Mouse (Mus musculus) urinary bladder, postnatal 25 days (tissue): ENCODE measurements at regions not wholly inside any gene's neighbourhood (a gene's known extent, or its start where the extent isn't known, plus 50 kb on each side); places are given as distances from the start of the nearest gene placed in this dataset.
"Not testable (repeated sequence)": the region's sequence is repeated elsewhere in the genome, so short reads cannot be mapped to it uniquely, and the experiment has no call there.

ENCODE experiments used
- DNase-seq: peaks from one replicate; pipeline ENCODE4 v3.0.0; 2022; ENCODE audit warnings: low spot score

DNA sequence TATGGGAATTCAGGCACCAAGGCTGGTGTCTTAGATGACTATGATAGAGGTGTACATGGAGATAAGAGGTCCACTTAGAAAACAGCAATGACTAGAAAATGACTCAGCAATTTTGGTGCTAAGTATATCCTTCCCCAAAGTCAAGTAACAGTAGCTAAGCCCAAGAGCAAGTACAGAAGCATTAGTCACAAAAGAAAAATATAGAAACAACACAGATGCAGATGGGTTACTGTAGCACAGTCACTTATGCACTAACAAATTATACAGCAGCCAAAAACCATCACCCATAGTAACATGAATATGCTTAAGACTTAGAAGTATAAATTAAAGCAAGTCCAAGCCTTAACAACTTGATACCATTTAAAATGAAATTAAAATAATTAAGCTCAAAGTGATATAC is 378.5 kb upstream of the Meis2 start:
- no peak for DNase-seq

DNA sequence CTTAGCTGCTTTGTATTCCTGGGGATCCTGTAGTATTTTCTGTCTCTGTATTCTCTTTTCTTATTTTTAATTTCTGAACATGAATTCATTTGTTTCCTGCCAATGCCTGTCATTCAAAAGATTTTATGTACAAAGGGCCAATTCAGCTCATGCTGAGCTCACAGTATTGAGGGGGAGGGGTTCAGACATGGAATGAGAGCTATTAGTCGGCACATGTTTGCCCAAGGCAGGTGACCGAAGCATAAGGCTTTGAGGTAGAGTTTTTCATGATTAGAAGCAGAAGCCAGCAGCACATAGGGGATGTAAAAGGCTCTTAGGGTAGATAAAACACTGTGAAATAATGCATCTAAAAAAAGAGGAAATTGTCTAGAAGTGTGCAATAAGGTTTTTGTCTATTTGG is 374.6 kb upstream of the Meis2 start:
- no peak for DNase-seq

DNA sequence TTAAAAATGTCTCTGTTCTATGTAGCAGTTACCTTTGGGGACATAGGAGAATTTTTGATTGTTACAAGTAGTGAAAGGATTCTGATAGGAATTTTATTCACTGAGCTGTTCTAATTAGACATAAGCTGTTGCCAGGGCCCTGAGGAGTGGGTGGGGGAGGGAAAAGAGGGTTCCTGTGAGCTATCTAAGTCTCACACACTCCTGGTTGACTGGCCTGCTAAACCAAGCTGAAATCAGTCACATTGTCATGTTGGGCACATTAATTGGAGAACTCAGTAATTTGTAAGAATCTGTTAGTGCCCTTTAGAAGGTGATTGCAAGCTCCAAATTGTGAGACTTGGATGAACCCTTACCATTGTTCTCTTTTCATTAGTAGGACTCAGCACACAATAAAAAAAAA is 367.8 kb upstream of the Meis2 start:
- no peak for DNase-seq

DNA sequence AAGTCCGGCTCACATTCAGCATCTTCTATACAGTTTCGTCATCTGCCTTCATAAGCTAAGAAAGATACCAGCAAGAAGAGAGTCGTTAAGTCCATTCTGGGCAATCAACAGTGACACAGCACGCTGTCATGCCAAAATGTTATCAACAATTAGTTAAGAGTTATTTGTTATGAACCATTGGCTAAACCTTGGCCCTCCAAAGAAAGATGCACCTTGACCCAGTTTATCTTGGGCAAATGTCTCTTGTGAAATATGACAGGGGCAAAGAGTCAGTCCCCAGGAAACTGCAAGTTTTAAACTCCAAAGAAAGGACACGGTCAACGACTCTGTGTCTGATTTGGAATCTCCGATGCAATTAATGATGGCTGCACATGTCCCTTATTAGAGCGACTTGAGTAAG is 358.5 kb upstream of the Meis2 start:
- no peak for DNase-seq

DNA sequence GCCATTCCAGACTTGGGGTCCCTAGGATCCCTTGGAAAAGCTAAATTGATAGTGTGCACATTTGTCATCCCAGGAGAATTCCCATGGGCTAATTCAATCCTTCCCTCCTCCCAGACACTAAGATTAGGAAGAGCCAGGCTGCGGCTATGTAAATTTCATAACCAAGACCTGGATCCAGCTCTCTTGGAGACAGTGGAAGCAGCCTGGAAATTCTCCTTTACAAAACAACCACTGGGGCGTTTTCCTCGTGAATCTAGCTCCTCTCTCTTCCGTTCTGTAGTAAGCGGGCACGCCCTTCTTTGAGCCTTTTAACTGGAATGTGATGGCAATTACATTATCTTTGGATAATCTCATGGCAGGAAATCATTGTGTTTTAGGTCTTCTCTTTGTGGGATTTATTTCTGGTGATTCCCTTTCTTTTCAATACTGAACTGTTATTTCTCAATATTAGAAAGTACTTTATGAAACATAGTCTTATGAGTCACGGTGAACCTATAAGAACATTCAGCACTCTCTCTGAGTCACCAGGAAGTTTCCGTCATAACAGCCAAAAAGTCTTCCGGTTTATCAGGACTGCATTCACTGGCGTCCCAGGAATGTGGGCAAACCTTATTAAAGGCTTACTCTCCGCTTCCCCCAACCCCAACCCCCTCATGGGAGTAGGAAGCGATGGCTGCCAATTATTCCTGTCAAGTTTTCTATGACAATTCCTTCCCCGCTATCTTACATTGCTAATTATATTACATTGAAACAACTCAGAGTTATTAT is 352.0 kb upstream of the Meis2 start:
- DNase-seq: no peak

DNA sequence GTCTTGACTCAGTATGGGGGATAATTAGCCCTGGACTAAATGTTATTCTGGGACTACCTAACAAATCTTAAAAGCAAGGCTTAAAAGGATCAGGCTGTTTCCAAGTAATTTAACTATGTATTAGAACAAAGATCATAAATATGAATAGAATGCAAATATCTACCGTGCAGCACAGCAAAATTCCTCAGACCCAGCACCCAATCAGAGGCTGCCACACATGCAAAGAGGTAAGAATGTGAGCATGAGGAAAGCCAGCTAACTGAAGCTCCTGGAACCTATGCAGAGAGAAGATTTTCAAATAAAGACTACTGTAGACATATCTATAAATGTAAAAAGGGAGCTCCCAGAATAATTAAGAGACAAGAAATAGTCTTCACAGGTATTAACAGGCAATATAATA is 350.1 kb upstream of the Meis2 start:
- DNase-seq: no peak

DNA sequence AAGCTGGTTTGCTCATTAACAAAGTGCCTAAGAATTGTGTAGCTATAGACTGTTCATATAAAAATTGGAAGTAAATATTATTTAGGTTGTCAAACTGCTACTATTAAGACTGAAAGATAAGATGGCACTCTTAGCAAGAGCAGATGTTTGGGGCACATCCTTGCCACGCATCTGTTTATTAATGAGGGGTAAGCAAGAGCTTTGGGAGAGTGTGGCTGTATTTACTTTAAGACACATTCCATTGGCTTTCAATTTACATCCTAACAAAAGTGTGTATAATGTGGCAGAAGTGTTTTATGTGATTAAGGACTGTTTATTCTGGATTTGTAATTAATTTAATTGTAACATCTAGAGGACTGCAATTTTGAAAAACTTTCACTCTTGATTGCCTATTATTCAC is 336.5 kb upstream of the Meis2 start:
- no peak for DNase-seq

DNA sequence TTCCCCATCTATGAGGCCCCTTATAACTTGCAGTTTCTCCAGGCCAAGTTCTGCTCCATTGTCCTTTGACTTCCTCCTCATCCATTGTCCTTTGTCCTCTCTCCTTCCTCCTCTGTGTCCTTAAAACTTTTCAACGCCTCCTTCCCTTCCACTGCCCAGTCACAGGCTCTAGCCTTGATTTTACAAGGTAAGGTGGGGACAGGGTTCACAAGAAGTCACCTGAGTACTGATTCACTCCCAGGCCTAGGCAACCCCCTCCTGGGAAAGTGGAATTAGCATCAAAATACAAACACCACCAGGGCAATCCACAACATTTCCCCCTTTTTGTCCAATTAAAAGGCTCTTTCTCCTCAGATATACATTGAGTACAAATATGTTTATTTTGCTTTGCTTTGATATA is 334.3 kb upstream of the Meis2 start:
- no peak for DNase-seq

DNA sequence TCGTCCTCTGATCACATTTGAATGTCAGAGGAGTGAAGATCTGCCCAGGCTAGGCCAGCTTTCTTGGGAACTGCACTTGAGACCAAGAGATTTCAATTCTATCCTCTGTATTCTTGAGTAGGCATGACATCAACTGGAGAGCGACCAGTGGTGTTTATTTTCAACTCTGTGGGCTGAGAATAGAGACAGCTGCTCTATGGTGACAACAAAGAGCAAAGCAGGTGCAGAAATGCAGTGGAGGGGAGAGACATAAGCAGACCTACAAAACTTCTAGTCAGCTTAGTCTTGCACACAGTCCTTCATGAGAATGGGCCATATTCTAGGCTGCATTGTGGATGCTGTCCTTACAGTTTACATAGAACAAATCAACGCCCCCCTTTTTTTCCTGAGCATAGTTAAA is 303.2 kb upstream of the Meis2 start:
- no peak for DNase-seq

DNA sequence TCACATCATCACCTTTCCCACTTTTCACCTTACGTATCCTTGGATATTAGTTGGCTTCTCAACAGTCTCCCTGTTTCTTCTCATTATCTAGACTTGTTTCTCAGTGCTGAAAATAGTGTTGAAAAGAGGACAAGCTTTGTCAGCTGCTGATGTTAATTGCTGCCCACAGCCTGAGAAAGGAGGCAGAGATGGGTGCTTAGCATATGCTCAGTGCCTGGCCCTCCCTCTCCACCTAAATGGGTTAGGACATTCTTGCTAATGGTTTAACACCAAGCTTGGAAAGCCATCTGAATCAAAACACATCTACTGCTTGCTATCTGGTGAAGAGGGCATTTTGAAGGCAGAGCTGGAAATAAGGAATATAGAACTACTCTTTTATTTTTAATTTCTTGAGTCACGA is 298.5 kb upstream of the Meis2 start:
- DNase-seq: no peak

DNA sequence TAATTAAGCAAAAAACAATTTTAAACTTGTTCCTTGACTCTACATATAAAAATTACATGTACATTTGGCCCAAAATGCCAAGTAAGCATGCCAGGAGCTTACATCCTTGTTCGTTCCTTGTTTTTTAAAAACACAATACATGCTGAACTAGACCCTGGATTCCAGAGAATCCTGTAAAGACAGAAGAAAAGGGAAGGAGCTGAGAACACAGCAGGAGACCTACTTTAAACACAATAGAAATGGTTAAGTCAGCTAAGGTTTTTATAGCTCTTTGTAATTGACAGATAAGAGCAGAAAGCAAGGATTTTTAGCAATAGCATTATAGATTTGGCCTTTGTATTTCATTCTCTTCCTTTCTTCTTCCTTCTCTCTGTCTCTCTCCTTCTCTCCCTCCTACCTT is 292.5 kb upstream of the Meis2 start:
- DNase-seq: no peak

DNA sequence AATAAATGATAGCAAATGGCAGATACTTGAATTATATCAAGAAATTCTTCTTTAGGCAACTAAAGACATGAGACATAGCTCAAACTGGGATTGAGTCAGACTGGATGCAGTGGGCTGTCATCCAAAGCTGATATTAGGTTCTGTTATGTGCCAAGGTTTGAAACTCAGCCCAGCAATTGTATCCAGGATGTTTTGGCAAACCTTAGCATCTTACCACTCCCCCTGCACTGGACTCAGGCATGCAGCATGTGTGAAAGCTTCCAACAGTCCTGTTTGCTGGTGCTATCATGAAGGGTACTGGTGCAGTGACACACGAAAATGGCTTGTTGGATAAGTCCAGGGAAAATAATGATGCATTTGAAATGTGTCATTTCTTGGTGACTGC is 282.9 kb upstream of the Meis2 start:
- DNase-seq: no peak

DNA sequence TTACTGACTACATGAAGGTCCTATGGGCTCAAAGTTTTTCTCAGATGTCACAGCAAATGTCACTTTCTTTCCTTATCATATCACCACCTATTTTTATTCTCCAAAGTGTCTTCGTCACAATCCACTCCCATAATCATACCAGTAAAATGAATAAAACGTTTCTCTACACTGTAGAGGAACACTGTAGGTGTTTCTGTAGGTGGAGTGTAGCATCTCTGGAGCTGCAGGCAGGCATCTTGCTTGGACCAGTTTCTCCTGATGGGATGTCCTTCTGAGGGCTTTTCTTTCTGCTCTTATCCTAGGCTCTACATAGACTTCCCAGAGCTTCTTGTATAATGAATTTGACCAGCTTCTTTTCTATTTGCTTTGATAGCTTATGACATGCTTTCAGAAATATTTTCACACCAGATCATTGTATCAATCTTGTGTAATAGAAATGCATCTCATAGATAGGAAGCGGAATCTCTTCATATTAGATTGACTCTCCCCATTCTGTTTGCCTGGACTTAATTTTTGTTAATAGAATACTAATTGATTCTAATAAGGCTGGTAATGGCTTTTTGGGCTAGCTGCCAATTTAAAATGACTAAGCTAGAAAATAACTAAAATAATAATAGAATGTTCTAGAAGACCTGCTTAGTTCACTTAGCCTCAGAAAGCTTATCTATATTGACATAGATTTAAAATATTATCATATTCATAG is 282.3 kb upstream of the Meis2 start:
- DNase-seq: no peak

DNA sequence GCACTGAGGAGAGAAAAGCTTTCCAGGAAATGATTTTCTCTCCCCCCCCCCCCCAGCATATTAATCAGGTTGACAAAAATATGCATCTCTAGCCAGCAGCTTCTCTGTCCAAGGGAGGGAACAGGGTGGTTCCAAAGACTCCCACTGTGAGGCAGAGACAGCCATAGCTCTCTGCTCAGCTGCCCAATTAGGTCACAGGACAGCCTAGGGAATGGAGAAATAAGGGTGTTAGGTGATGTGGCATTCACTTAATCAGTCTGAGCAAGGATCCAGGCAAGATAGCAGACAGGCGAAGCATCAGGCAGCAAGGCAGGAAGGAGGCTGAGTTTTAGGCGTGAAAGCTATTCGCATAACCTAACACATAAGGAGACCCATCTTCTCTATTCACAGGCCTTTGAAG is 266.2 kb upstream of the Meis2 start:
- DNase-seq: no peak

DNA sequence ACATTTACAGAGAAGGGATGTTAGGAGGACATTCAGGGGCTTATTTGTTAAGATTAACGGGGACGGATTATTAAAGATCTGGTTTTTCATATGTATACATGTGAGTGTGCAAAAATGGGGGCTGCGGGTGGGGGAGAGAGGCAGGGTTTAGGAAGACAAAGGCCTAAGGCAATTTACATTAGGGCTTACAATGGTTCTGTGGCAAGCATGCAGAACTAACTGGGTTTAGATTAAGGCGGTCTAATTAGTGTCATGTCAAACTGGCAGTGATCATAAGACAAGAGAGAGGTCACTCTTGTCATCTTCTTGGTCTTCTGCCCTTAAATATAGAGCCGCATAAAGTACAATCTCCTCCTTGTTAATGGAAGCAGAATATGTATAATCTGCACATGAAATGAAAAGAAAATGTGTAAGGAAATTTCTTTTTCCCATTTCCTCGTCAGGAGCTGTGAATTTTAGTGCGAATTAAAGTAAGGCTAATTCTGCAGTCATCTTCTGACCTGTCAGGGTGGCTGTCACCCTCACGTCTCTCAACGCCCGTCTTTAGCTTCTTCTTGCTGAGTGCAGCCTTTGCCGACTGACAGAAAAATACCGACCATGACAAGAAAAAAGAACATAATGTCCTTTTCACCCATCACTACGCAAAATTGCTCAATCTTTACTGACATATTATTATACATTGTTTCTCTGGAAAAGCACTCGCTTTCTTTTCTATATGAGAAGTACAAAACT is 256.6 kb upstream of the Meis2 start:
- DNase-seq: no peak

DNA sequence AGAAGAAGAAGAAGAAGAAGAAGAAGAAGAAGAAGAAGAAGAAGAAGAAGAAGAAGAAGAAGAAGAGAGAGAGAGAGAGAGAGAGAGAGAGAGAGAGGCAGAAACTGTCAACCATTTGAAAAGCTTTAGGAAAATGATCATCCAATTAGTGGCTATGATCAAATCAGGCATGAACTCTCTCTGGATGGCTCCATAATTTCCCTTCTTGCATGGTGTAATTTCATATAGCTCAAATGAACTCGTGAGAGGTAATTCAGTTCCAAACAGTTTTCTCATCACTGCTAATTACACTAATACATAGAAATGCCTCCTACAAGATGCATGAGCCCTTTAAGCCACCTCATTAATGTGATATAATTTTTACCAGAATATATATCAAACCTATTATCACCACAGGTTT is 233.9 kb upstream of the Meis2 start:
- no peak for DNase-seq

DNA sequence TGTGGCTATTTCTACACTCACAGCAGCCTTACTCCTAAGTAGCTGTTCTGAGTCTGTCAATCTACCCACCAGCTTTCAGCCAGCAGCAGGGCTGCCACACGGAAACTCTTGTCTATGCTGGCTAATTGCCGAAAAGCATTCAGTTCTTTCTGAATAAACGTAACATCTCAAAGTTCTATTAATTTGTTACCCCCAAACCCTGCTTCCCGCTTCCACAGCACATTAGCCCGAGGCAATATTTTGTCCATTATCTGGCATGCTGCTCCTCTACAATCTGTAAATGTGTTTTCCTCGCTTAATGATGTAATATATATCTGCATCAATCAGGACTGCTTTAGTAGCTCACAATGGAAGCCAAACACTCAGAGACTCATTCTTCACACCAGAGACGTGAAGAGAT is 224.2 kb upstream of the Meis2 start:
- DNase-seq: no peak

DNA sequence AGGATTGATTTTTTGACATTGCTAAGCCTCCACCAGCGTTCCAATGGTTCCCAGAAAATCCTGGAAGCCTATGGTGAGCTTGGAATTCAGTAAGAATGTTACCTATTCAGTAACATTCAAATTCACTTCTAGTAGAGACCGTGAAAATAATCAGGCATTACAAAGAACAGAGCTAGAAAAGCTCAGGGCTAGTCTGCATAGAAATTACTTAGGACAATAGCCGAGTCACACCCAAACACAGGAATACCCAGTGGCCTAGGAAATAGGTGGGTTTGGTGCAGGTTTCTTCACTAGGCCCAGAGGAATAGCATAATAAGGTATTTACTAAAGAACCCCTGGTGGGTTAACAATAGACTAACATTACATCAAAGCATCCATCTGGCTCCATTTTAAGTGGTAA is 177.6 kb upstream of the Meis2 start:
- DNase-seq: not testable (repeated sequence)

DNA sequence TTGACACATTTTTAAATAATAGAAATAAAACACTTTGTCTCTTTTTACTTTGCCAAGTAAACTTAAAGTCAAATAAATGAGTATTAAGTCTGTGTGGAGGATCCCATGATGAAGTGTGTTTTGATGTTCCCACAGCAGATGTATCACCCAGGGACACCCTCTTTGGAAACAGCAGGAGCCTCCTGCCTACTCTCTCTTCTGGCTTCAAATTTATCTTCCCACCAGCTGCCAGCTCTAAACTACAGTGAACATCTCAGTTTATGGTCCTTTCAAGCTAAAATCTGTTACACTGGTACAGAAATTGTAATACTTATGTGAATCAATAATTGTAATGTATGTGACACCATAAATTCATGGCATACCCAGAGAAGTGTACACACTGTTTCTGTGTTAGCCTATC is 171.1 kb upstream of the Meis2 start:
- no peak for DNase-seq

DNA sequence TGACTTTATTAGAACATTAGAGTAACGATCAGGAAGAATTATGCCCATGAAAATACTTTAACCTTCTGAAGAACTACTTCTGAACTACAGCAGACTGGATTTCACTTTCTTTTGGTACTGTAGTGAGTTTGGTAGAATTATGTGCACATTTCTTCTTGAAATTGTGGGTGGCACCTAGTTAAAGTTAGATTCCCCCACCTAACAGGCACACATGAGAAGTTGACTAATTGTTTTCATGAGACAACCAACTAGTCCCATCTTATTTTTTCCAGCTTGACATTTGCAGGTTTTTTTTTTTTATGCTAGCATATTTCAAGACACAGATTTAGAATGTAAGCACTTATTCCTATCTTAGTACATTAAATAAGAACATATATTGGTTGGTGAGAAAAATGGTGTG is 167.2 kb upstream of the Meis2 start:
- no peak for DNase-seq

DNA sequence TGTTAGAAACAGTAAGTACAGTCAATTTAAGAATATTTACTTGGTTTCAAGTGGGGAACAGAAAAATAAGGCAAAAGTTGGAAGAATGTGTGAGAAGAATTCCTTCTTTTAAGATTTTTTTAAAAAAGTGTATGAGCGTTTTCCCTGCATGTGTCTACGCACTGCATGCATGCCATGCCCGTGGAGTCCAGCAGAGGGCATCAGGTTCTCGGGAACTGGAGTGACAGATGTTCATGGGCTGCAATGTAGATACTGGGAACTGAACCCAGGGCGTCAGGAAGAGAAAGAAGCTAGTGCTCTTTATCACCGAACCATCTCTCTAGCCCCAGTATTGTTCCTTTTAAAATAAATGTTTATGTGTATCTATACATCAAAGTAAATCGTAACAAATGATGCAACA is 150.8 kb upstream of the Meis2 start:
- DNase-seq: peak; percentile 7

DNA sequence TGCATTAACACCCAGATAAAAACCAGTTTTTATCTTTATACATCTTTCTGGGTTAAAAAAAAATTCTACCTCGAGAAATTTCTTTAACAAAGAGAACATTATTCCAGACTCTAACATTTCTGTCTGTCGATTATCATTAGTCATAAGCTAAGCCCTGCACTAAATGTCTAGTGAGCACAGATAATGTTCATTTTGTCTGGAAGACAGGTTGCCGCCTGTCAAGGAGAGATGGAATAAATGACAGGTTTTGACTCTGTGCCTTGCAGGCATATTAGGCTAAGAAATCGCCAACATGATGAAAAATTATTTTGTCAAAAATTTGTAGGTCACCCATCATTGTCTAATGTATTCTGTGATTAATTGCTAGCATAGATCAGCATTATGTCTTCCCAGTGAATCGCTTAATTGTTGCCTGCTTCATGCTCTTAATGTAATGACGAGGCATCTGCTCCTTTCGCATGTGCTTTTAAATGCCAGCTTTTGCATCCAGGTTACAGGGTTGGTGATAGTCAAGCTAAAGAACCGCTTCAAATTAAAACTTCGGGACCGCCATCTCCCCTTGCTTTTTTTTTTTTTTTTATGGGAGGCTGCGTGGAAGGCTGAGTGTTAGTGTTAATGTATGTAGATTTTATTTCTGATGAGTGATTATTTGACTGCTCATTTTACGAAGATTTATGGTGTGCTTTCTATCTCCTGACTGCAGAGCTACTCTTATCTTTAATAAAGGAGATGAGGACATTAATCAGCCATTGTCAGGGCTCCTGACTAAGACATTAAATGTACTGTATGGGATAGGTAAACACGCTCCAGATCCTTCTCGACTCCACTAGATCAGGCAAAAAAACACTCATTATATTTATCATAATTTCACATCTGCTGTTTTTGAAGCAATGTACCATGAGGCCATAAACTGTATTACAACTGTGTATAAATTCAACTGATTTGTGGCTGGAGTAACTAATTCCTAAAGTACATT is 135.9 kb upstream of the Meis2 start:
- no peak for DNase-seq
